Mouse (Mus musculus) cortical plate, adult 2 months (tissue): Measurements from ENCODE around the gene Amigo2.

ENCODE experiments used
- CTCF ChIP-seq: fragments of 200-500 bp; IDR thresholded peaks from 2 replicates; pipeline ENCODE4 v1.5.1; 2011; ENCODE audit warnings: mild to moderate bottlenecking, control low read depth, low read length; ENCODE audit not compliant: insufficient read depth; ENCODE audit errors: extremely low read depth
- POLR2A ChIP-seq: fragments of 200-500 bp; IDR thresholded peaks from 2 replicates; pipeline ENCODE4 v1.6.1; 2011; ENCODE audit warnings: mild to moderate bottlenecking, low read length, control low read depth; ENCODE audit not compliant: insufficient read depth; ENCODE audit errors: extremely low read depth

- TF ChIP-seq CTCF (no peak), POLR2A (no peak)
These were observed 20.1 kb upstream of the Amigo2 start for GRCm38 (mm10) chr15:97267094-97267695.
